Mouse (Mus musculus) hindbrain, embryonic 13.5 days (tissue): ENCODE data around the gene Pappa2. TPM values are rescaled to one million over a fixed set of nuclear protein-coding genes. Genes with fewer than 3 reads are reported as not detected.

Source experiments
- ATAC-seq: fragments of 200-750 bp; cut with Nextera tagmentation; 2 replicates; pipeline ENCODE4 v1.8.0; 2017; ENCODE audit warnings: moderate TSS enrichment; ENCODE audit not compliant: low FRiP score
- H3K27ac ChIP-seq: fragments of 300-500 bp; sonication (generic); 2 replicates; pipeline ENCODE4 v1.5.1; 2015; ENCODE audit warnings: inconsistent platforms, mild to moderate bottlenecking, moderate library complexity
- H3K27me3 ChIP-seq: fragments of 300-500 bp; sonication (generic); 2 replicates; pipeline ENCODE4 v1.6.1; 2015; ENCODE audit warnings: mild to moderate bottlenecking, inconsistent platforms
- H3K36me3 ChIP-seq: fragments of 300-500 bp; sonication (generic); 2 replicates; pipeline ENCODE4 v1.6.1; 2015; ENCODE audit warnings: mild to moderate bottlenecking, inconsistent platforms
- H3K4me1 ChIP-seq: fragments of 300-500 bp; sonication (generic); replicated peaks from 2 replicates; pipeline ENCODE4 v1.6.1; 2015; ENCODE audit warnings: inconsistent platforms
- H3K4me2 ChIP-seq: fragments of 300-500 bp; sonication (generic); 2 replicates; pipeline ENCODE4 v1.6.1; 2015; ENCODE audit warnings: inconsistent platforms, mild to moderate bottlenecking, moderate library complexity
- H3K4me3 ChIP-seq: fragments of 300-500 bp; sonication (generic); 2 replicates; pipeline ENCODE4 v1.5.1; 2015; ENCODE audit warnings: mild to moderate bottlenecking, inconsistent platforms
- H3K9ac ChIP-seq: fragments of 300-500 bp; sonication (generic); 2 replicates; pipeline ENCODE4 v1.6.1; 2015; ENCODE audit warnings: mild to moderate bottlenecking, inconsistent platforms
- H3K9me3 ChIP-seq: fragments of 300-500 bp; sonication (generic); 2 replicates; pipeline ENCODE4 v1.6.1; 2016; ENCODE audit warnings: inconsistent platforms
- WGBS: fragments of 180-500 bp; shearing (Covaris S2); methylation state at CpG from one replicate; pipeline ENCODE4 v1.1.7; 2015; 5-methylcytosine and 5-hydroxymethylcytosine counted together
- polyA plus RNA-seq: library from polyadenylated mRNA; unstranded; fragments of >200 nt; fragmentation: Nextera tagmentation; extraction: Ambion mirVana; gene quantifications from 2 replicates; pipeline ENCODE4 v1.2.1, GENCODE M21; 2015

Pappa2 gene
- polyA plus RNA-seq, 1 experiment from 2014 or later, result 0.66 TPM

GRCm38 (mm10) chr1:158666001-158666400 lies 314.3 kb downstream of the Pappa2 start:
- ATAC-seq, result no peak
- Histone ChIP-seq H3K4me3 (no peak overlapping the region), H3K4me1 (no peaks in the 10 kb centered on the region), H3K27ac (no peak overlapping the region), H3K9ac (no peak overlapping the region), H3K27me3 (no peaks in the 10 kb centered on the region), H3K36me3 (peaks cover 62% of the 10 kb centered on the region), H3K9me3 (no peaks in the 10 kb centered on the region), H3K4me2 (no peak overlapping the region)
- WGBS, result 88% methylated on average over 3 of the region's 3 CpGs
